Mouse (Mus musculus) erythroblast, embryonic 14.5 days (primary cell): ENCODE results near the gene Raet1e.

ENCODE experiments used
- GATA1 ChIP-seq: IDR thresholded peaks from 2 replicates; pipeline ENCODE4 v1.6.1; 2012; ENCODE audit warnings: low read length, inconsistent platforms, mixed read lengths
- TAL1 ChIP-seq: IDR thresholded peaks from 3 replicates; pipeline ENCODE4 v1.6.1; 2012; ENCODE audit warnings: low read length, inconsistent platforms, mixed read lengths

DNA sequence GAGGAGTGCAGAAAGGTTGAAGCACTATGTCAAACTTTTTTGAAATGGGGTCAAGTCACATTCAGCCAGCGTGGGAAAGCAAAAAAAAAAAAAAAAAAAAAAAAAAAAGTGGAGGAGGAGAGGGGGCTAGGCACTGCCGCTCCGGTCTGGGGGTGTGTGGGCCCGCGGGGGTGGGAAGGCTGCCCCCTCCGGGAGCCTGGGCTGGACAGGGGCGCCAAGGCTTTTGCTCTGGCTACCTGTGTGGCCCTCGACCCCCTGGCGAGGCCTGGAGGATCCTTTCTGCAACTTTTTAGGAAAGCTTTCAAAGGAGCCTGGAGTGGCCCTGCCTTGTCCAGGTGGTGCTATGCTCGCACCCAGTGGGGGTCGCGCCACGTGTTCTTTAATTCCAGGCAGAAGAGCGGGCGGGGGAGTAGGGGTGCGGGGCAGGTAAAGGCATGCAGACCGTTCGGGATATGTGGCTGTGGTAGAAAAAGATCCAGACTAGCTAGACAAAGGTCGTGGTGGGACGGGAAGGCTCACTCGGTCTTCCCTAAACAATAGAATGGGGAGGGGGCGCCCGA is 1.3 kb downstream of the Raet1e start:
- no peak for TF ChIP-seq GATA1
- TF ChIP-seq TAL1: no peak
